Mouse (Mus musculus) heart, embryonic 13.5 days (tissue): ENCODE measurements around the gene Rundc1. TPM values are rescaled to one million over a fixed set of nuclear protein-coding genes. Genes with fewer than 3 reads are reported as not detected.
"Not testable (repeated sequence)": the region's sequence is repeated elsewhere in the genome, so short reads cannot be mapped to it uniquely, and the experiment has no call there.

Source experiments
- ATAC-seq: fragments of 200-750 bp; cut with Nextera tagmentation; 2 replicates; pipeline ENCODE4 v1.8.0; 2017; ENCODE audit warnings: moderate TSS enrichment; ENCODE audit not compliant: insufficient number of reproducible peaks, low FRiP score, low TSS enrichment; ENCODE audit errors: extremely low read depth
- H3K27ac ChIP-seq: fragments of 300-500 bp; sonication (generic); replicated peaks from 2 replicates; pipeline ENCODE4 v1.5.1; 2015; ENCODE audit warnings: moderate library complexity, mild to moderate bottlenecking, inconsistent platforms
- H3K27me3 ChIP-seq: fragments of 300-500 bp; sonication (generic); replicated peaks from 2 replicates; pipeline ENCODE4 v1.6.1; 2015; ENCODE audit warnings: mild to moderate bottlenecking, inconsistent platforms
- H3K36me3 ChIP-seq: fragments of 300-500 bp; sonication (generic); 2 replicates; pipeline ENCODE4 v1.6.1; 2015; ENCODE audit warnings: mild to moderate bottlenecking, inconsistent platforms
- H3K4me1 ChIP-seq: fragments of 300-500 bp; sonication (generic); 2 replicates; pipeline ENCODE4 v1.6.1; 2015; ENCODE audit warnings: inconsistent platforms
- H3K4me2 ChIP-seq: fragments of 300-500 bp; sonication (generic); 2 replicates; pipeline ENCODE4 v1.6.1; 2015; ENCODE audit warnings: inconsistent platforms, mild to moderate bottlenecking, moderate library complexity
- H3K4me3 ChIP-seq: fragments of 300-500 bp; sonication (generic); 2 replicates; pipeline ENCODE4 v1.5.1; 2015; ENCODE audit warnings: moderate library complexity, mild to moderate bottlenecking, inconsistent platforms
- H3K9ac ChIP-seq: fragments of 300-500 bp; sonication (generic); 2 replicates; pipeline ENCODE4 v1.6.1; 2015; ENCODE audit warnings: inconsistent platforms, mild to moderate bottlenecking, moderate library complexity
- H3K9me3 ChIP-seq: fragments of 300-500 bp; sonication (generic); 2 replicates; pipeline ENCODE4 v1.6.1; 2016; ENCODE audit warnings: inconsistent platforms
- WGBS: fragments of 180-500 bp; shearing (Covaris S2); methylation state at CpG from one replicate; pipeline ENCODE4 v1.1.7; 2015; ENCODE audit warnings: mixed read lengths; 5-methylcytosine and 5-hydroxymethylcytosine counted together
- polyA plus RNA-seq: library from polyadenylated mRNA; unstranded; fragments of >200 nt; fragmentation: Nextera tagmentation; extraction: Ambion mirVana; gene quantifications from 2 replicates; pipeline ENCODE4 v1.2.1, GENCODE M21; 2015

Rundc1 gene
- 13.1 and 14.3 TPM in 2 replicates for polyA plus RNA-seq

DNA sequence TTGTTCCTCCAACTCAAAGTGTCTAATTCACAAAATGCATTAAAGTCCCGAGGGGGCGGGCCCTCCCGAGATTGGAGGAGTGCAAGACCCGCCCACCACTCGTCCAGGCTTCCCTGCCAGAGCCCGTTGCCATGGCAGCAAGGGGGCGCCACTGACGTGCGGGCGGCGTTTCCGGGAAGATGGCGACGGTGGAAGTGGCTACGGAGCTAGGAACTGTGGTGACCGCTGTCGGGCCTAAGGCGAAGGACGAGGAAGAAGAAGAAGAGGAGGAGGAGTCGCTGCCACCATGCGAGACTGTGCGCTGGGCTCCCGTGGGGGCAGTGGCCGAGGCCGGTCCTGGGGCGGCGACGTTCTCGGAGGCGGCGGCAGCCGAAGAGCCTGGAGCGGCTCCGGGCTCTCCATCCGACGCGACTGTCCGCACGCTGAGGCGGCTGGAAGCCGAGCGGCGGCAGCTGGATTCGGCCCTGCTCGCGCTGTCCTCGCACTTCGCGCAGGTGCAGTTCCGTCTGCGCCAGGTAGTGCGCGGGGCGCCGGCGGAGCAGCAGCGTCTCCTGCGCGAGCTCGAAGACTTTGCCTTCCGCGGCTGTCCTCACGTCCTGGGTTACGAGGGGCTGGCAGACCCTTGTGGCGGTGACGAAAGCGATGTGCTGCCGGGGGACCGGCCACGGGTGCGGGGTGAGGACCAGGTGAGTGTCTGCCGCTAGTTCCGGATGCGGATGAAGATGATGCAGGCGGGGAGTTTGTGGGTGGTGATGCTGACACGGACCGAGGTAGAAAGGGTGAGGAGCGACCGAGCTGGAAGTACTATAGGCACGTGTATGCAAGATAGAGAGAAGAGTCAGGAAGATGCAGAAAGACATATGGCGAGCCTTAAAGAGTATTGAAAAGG is at the start of gene Rundc1, which contains the start of gene Ptges3l:
Gene Rundc1 (plus strand): TSS at position 161 of the 889 bp plus-strand sequence.
Gene Ptges3l (minus strand): TSS at position 409 of the 889 bp plus-strand sequence.
- peak; percentile 82 for ATAC-seq
- Histone ChIP-seq H3K9me3 (no peaks in the 10 kb centered on the region), H3K4me3 (peak within 1 kb of the TSS; percentile 94), H3K27me3 (no peaks in the 10 kb centered on the region), H3K36me3 (peaks cover 29% of the 10 kb centered on the region), H3K4me1 (peaks cover 37% of the 10 kb centered on the region), H3K27ac (peak within 1 kb of the TSS; percentile 99), H3K9ac (peak within 1 kb of the TSS; percentile 91), H3K4me2 (peak within 1 kb of the TSS; percentile 85)
- WGBS = under 1% methylated on average over 81 of the region's 81 CpGs

DNA sequence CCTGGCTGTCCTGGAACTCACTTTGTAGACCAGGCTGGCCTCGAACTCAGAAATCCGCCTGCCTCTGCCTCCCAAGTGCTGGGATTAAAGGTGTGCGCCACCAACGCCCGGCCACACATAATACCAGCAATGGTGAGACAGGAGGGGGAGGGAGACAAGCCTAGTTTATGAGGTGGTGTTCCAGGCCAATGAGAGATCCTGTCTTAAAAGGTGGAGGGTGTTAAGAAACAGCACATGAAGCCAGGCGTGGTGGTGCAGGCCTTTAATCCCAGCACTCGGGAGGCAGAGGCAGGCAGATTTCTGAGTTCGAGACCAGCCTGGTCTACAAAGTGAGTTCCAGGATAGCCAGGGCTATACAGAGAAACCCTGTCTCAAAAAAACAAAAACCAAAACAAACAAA is 46.7 kb upstream of the Rundc1 start:
- not testable (repeated sequence) for H3K4me3 ChIP-seq, H3K9me3 ChIP-seq, H3K4me1 ChIP-seq, H3K4me2 ChIP-seq, H3K27ac ChIP-seq, H3K36me3 ChIP-seq, H3K27me3 ChIP-seq, ATAC-seq, H3K9ac ChIP-seq
- WGBS = 79% methylated on average over 8 of the region's 8 CpGs

DNA sequence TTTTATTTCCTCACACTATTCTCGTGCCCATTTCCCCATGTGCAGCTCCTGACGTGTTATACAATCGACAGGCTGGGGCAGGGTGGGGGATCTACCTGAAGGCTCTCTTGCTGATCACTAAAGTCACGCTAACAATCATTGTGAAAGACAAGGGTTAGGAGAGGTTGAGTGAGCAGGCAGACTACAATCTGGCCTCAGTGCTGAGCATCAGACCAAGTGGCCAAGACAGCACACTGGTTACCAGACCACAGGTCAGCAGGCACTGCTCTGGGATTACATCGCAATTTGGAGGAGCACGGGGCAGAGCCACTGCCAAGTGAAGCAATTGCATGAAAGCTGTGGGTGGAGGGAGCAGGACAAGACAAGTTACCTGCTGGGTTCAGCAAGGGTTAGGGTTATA is 46.0 kb upstream of the Rundc1 start:
- H3K9ac ChIP-seq = no peak overlapping the region
- 76% methylated on average over 6 of the region's 6 CpGs for WGBS
- ATAC-seq = no peak
- H3K27ac ChIP-seq = no peak overlapping the region
- no peaks in the 10 kb centered on the region for H3K36me3 ChIP-seq
- no peaks in the 10 kb centered on the region for H3K4me1 ChIP-seq
- H3K9me3 ChIP-seq = no peaks in the 10 kb centered on the region
- 0 out of 2 replicates have a peak, but pooled peaks cover 3% of the 10 kb centered on the region for H3K27me3 ChIP-seq
- no peak overlapping the region for H3K4me2 ChIP-seq
- H3K4me3 ChIP-seq = no peak overlapping the region

DNA sequence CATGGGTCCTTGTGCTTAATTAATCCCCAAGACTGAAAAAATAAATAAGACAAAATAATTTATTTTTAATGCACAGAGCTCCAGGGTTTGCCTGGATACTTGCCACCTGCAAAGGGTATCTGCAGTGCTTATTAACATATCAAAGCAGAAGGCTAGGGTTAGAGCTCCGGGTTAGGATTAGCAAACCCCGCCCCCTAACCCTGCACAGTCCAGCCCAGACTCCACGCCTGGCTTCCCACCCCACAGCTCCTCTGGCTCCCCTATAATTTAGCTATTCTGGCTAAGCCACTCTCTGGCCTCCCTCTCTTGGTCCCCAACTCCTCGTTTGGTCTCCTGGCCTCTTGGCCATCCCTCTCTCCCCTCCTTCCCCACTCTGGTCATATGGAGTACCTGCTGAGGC is 43.1 kb upstream of the Rundc1 start:
- no peak for ATAC-seq
- no peak overlapping the region for H3K4me3 ChIP-seq
- no peak overlapping the region for H3K9ac ChIP-seq
- no peak overlapping the region for H3K27ac ChIP-seq
- H3K4me1 ChIP-seq = no peaks in the 10 kb centered on the region
- no peaks in the 10 kb centered on the region for H3K9me3 ChIP-seq
- no peaks in the 10 kb centered on the region for H3K36me3 ChIP-seq
- H3K4me2 ChIP-seq = no peak overlapping the region
- 19% methylated on average over 4 of the region's 4 CpGs for WGBS
- no peaks in the 10 kb centered on the region for H3K27me3 ChIP-seq

DNA sequence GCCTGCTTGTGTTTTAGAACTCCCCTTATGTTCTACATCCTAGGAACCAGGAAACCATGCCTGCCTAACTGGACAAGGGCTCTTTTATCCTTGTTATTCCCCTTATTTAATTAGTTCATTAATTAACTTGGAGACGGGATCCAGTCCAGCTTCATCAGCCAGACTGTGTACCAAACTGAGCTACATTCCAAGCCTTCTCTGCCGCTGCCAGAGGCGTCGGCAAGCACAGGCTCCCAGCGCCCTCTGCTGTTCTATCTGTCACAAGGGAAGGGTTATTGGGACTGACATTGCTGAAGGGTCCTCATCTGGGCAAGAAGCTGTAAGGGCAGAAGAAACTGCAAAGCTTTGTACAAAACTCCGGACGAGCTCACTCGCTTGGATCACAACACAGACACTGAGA is 29.8 kb upstream of the Rundc1 start:
- Histone ChIP-seq H3K36me3 (no peaks in the 10 kb centered on the region), H3K4me3 (no peak overlapping the region), H3K9ac (no peak overlapping the region), H3K27ac (no peak overlapping the region), H3K27me3 (no peaks in the 10 kb centered on the region), H3K9me3 (no peaks in the 10 kb centered on the region), H3K4me2 (no peak overlapping the region), H3K4me1 (no peaks in the 10 kb centered on the region)
- 8% methylated on average over 8 of the region's 8 CpGs for WGBS
- no peak for ATAC-seq

DNA sequence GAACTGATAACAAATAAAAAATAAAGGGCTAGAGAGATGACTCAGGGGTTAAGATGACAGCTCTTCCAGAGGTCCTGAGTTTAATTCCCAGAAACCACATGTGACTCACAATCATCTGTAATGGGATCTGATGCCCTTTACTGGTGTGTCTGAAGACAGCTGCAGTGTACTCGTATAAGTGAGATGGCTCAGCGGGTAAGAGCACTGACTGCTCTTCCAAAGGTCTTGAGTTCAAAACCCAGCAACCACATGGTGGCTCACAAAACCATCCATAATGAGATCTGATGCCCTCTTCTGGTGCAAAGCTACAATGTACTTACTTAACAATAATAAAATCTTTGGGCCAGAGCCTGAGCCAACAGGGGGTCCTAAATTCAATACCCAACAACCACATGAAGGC is 9.6 kb upstream of the Rundc1 start:
- peaks cover 55% of the 10 kb centered on the region for H3K36me3 ChIP-seq
- H3K4me3 ChIP-seq = no peak overlapping the region
- H3K4me1 ChIP-seq = peaks cover 13% of the 10 kb centered on the region
- H3K9ac ChIP-seq = no peak overlapping the region
- no peak overlapping the region for H3K4me2 ChIP-seq
- H3K9me3 ChIP-seq = no peaks in the 10 kb centered on the region
- WGBS = 86% methylated on average over 2 of the region's 2 CpGs
- H3K27ac ChIP-seq = no peak overlapping the region
- ATAC-seq = no peak
- no peaks in the 10 kb centered on the region for H3K27me3 ChIP-seq

DNA sequence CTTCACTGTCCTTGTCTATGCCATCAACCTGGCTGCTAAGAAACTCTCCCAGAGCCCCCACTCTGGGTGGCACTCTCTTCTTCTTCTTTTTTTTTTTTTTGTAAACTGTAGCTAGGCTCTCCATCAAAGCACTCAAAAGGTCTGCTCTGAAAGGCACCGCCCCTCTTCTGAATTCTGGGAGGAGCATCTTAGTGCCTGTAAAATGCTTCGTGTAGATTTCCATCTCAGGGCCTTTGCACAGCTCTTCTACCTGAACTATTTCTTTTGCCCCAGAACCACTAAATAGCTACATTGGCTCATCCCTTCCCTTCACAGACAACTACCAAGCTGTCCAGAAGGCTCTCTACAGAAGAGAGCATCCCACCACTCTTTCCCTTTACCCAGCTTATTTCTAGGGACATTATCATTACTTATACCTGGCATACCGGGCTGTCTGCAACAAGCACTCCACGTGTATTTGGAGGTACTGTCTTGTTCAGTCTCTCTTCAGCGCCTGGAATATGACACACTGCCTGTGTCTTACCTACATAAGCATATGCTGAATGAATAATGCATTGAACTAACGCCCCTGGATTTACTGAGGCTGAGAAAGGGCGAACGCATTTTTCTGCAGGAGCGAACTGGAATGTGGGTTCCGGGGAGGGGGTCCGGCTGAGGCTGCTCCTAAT is 8.3 kb upstream of the Rundc1 start:
- 3% methylated on average over 11 of the region's 11 CpGs for WGBS
- Histone ChIP-seq H3K9me3 (no peaks in the 10 kb centered on the region), H3K9ac (peak overlapping the region; percentile 91), H3K4me2 (peak overlapping the region; percentile 93), H3K27ac (peak overlapping the region; percentile 73), H3K4me1 (peaks cover 13% of the 10 kb centered on the region), H3K4me3 (peak overlapping the region; percentile 90), H3K27me3 (no peaks in the 10 kb centered on the region), H3K36me3 (peaks cover 55% of the 10 kb centered on the region)
- ATAC-seq = peak; percentile 29

DNA sequence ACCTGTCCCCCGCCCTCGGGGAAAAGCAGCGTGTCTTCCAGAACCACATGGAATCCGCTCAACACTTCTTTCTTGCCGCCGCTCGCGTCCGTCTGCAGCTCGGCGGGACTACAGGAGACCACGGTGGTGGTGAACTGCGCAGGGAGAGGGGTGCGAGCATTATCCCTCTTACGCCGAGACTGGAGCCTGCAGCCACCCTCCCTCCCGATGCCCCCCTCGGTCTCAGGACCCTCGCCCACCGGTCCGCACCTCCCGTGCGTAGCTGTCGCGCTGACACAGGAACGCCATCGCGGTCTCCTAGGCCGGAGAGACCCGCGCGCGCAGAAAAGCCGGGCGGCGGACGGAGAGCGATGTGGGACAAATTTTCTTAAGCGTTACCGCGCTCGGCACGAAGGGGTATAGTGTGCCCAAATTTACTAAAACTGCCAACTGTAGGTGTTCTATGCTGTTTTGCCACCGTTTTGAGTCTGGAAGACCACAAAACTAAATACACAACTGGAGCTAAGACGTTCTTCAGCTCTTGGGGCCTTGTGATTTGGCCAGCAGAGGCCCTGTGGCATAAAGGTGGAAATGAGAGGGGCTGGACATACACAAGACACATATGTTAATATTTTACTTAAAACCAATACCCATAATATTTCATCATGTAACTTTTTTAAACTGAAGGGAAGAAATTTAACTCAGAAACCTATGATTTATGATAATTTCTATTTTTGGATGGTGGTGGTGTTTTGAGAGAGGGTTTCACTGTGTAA is 7.6 kb upstream of the Rundc1 start, which contains the start of gene Aarsd1:
Gene Aarsd1 (minus strand): TSS at position 515 of the 755 bp plus-strand sequence.
- H3K4me1 ChIP-seq = peaks cover 18% of the 10 kb centered on the region
- H3K9ac ChIP-seq = peak within 1 kb of the TSS; percentile 91
- under 1% methylated on average over 45 of the region's 45 CpGs for WGBS
- H3K4me3 ChIP-seq = peak within 1 kb of the TSS; percentile 90
- H3K4me2 ChIP-seq = peak within 1 kb of the TSS; percentile 93
- H3K9me3 ChIP-seq = no peaks in the 10 kb centered on the region
- peak; percentile 44; the same call in 1 of the 2 replicates for ATAC-seq
- peak within 1 kb of the TSS; percentile 73 for H3K27ac ChIP-seq
- peaks cover 52% of the 10 kb centered on the region for H3K36me3 ChIP-seq
- no peaks in the 10 kb centered on the region for H3K27me3 ChIP-seq

DNA sequence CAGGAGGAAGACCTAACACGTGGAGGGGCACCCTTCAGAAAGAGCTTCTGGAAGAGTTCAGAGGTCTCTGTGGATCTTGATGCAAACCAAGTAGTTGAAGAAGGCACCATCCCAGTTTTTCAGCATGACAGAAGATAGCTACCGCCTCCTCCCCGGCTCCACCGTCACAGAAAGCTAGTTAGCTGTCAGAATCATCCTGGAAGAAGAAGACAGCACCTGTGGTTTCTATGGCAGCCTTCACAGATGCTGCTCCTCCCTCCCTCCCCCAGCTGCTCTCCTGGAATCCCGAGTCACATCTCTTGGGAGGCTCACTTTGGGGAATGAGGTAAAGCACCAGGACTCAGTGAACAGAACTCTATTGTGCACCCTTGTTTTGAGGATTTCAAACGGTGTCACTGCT is 5.9 kb upstream of the Rundc1 start:
- 45% methylated on average over 6 of the region's 6 CpGs for WGBS
- H3K9me3 ChIP-seq = no peaks in the 10 kb centered on the region
- H3K27ac ChIP-seq = no peak overlapping the region
- peaks cover 31% of the 10 kb centered on the region for H3K4me1 ChIP-seq
- H3K4me2 ChIP-seq = no peak overlapping the region
- H3K4me3 ChIP-seq = no peak overlapping the region
- ATAC-seq = no peak
- H3K9ac ChIP-seq = no peak overlapping the region
- peaks cover 38% of the 10 kb centered on the region for H3K36me3 ChIP-seq
- no peaks in the 10 kb centered on the region for H3K27me3 ChIP-seq

DNA sequence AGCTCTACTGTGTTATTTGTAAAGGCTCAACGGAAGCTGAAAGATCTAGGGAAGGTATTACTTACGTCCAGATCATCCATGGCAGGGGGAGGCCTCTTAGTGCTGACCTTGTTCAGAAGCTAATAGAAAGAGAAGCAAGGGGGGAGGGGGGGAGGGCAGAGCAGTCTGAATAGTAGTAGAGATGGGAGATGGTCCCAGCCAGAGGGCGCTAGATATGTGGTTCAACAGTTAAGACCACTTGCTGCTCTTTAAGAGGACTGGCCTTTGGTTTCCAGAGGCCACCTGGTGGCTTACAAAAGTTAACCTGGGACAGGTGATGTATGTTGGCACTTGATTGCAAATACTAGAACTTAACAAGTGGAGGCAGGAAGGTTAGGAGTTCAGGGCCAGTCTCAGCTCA is 5.3 kb upstream of the Rundc1 start:
- Histone ChIP-seq H3K9me3 (no peaks in the 10 kb centered on the region), H3K27me3 (no peaks in the 10 kb centered on the region), H3K27ac (no peak overlapping the region), H3K9ac (no peak overlapping the region), H3K4me3 (no peak overlapping the region), H3K4me2 (no peak overlapping the region), H3K36me3 (peaks cover 36% of the 10 kb centered on the region), H3K4me1 (peaks cover 31% of the 10 kb centered on the region)
- 22% methylated on average over 3 of the region's 3 CpGs for WGBS
- no peak for ATAC-seq

DNA sequence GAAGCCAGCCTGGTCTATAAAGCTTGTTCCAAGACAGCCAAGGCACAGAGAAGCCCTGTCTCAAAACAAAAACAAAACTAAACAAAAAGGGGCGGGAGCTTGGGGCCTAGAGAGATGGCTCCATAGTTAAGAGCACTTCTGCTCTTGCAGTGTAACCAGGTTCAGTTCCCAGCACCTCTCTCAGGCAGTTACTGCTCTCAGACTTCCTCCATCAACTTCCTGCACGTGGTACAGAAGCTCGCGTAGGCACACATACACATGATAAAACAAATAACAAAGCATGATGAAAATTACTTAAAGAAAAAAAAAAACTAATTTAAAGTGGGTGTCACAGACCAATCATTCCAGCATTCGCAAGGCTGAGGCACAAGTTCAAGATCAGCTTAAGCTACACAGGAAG is 4.7 kb upstream of the Rundc1 start:
- no peaks in the 10 kb centered on the region for H3K9me3 ChIP-seq
- no peak overlapping the region for H3K4me2 ChIP-seq
- H3K4me3 ChIP-seq = no peak overlapping the region
- peaks cover 36% of the 10 kb centered on the region for H3K36me3 ChIP-seq
- no peak for ATAC-seq
- no peak overlapping the region for H3K9ac ChIP-seq
- peaks cover 31% of the 10 kb centered on the region for H3K4me1 ChIP-seq
- H3K27me3 ChIP-seq = no peaks in the 10 kb centered on the region
- H3K27ac ChIP-seq = no peak overlapping the region
- WGBS = 83% methylated on average over 5 of the region's 5 CpGs
